Mouse (Mus musculus) limb, embryonic 12.5 days (tissue): ENCODE data around the gene Zfp457. TPM values are rescaled to one million over a fixed set of nuclear protein-coding genes. Genes with fewer than 3 reads are reported as not detected.

Experiments
- polyA plus RNA-seq: library from polyadenylated mRNA; unstranded; fragments of >200 nt; fragmentation: Nextera tagmentation; extraction: Ambion mirVana; gene quantifications from 2 replicates; pipeline ENCODE4 v1.2.1, GENCODE M21; 2016

Zfp457 gene
- polyA plus RNA-seq, 1 experiment from 2014 or later = 0.58 TPM

Other genes starting within 250 kb of the Zfp457 start
- gene Zfp712, start 245.3 kb downstream of the Zfp457 start, polyA plus RNA-seq = 4.3 and 4.9 TPM in 2 replicates
- gene Zfp708, start 208.5 kb downstream of the Zfp457 start, polyA plus RNA-seq = 8.4 and 8.7 TPM in 2 replicates
- 2.3 and 3.1 TPM in 2 replicates for gene Gm28557, start 197.9 kb downstream of the Zfp457 start, polyA plus RNA-seq
- 0.17 and 0.29 TPM in 2 replicates for gene Rslcan18, start 190.2 kb downstream of the Zfp457 start, polyA plus RNA-seq
- gene Zfp759, start 184.8 kb downstream of the Zfp457 start, polyA plus RNA-seq = 1.9 and 2.5 TPM in 2 replicates
- gene Rsl1, start 133.3 kb downstream of the Zfp457 start, polyA plus RNA-seq = 7.6 and 8.1 TPM in 2 replicates
- 2.1 and 2.7 TPM in 2 replicates for gene Zfp455, start 112.0 kb downstream of the Zfp457 start, polyA plus RNA-seq
- gene Zfp458, start 28.0 kb downstream of the Zfp457 start, polyA plus RNA-seq = 1.5 and 2.0 TPM in 2 replicates
- 1.9 and 3.0 TPM in 2 replicates for gene Zfp595, start 26.1 kb upstream of the Zfp457 start, polyA plus RNA-seq
- gene Gm28044, start 54.1 kb upstream of the Zfp457 start, polyA plus RNA-seq = not detected in 2 replicates
- 1.2 and 1.3 TPM in 2 replicates for gene Zfp953, start 54.1 kb upstream of the Zfp457 start, polyA plus RNA-seq
- not detected in 2 replicates for gene Gm28041, start 69.2 kb upstream of the Zfp457 start, polyA plus RNA-seq
- 1.4 and 1.8 TPM in 2 replicates for gene Zfp456, start 69.3 kb upstream of the Zfp457 start, polyA plus RNA-seq
- gene Zfp429, start 93.3 kb upstream of the Zfp457 start, polyA plus RNA-seq = 4.9 and 5.1 TPM in 2 replicates
- gene Zfp459, start 114.9 kb upstream of the Zfp457 start, polyA plus RNA-seq = 1.5 and 2.3 TPM in 2 replicates
- 10.4 and 11.4 TPM in 2 replicates for gene Zfp874a, start 145.1 kb upstream of the Zfp457 start, polyA plus RNA-seq
- gene Zfp874b, start 177.8 kb upstream of the Zfp457 start, polyA plus RNA-seq = 2.4 and 3.2 TPM in 2 replicates
- 22.1 and 22.5 TPM in 2 replicates for gene Zfp58, start 194.1 kb upstream of the Zfp457 start, polyA plus RNA-seq
- 0.29 TPM in 1 of 2 replicates, not detected in the other for gene Gm26965, start 219.7 kb upstream of the Zfp457 start, polyA plus RNA-seq
- 26.3 and 26.5 TPM in 2 replicates for gene Zfp87, start 219.7 kb upstream of the Zfp457 start, polyA plus RNA-seq
- 16.5 and 17.6 TPM in 2 replicates for gene Zfp748, start 247.3 kb upstream of the Zfp457 start, polyA plus RNA-seq